Mouse (Mus musculus) splenic B cell, adult 2 months (primary cell): ENCODE measurements around the gene Bap1.

Experiments used
- DNase-seq: peaks from one replicate; pipeline ENCODE4 v3.0.0-alpha.2; 2011; ENCODE audit warnings: low read depth, low spot score
- H3K27me3 ChIP-seq: 2 replicates; pipeline ENCODE4 v1.6.1; 2012; ENCODE audit warnings: mild to moderate bottlenecking, low read length, moderate library complexity, mixed read lengths; ENCODE audit not compliant: control insufficient read depth, poor library complexity, insufficient read depth, severe bottlenecking
- H3K36me3 ChIP-seq: 2 replicates; pipeline ENCODE4 v1.6.1; 2012; ENCODE audit warnings: mild to moderate bottlenecking, low read length, moderate library complexity, mixed read lengths; ENCODE audit not compliant: control insufficient read depth, poor library complexity, insufficient read depth, severe bottlenecking

Gene Bap1

GRCm38 (mm10) chr14:31251084-31251604 is at the start of gene Bap1, which contains the start of gene Phf7:
Gene Bap1, plus strand, starts transcription at chr14:31251450.
Gene Phf7, minus strand, starts transcription at chr14:31251317.
- DNase-seq: peak; percentile 96
- Histone ChIP-seq H3K36me3 (peaks cover 7% of the 10 kb centered on the region), H3K27me3 (no peaks in the 10 kb centered on the region)

- Histone ChIP-seq H3K36me3 (peaks cover 11% of the 10 kb centered on the region), H3K27me3 (no peaks in the 10 kb centered on the region)
- DNase-seq: no peak
Observed at GRCm38 (mm10) chr14:31204844-31205243, 46.4 kb upstream of the Bap1 start.

- Histone ChIP-seq H3K36me3 (peaks cover 11% of the 10 kb centered on the region), H3K27me3 (no peaks in the 10 kb centered on the region)
- DNase-seq: no peak
Observed at GRCm38 (mm10) chr14:31205244-31205561, 46.0 kb upstream of the Bap1 start.

- DNase-seq: peak; percentile 33
- H3K36me3 ChIP-seq: peaks cover 9% of the 10 kb centered on the region
- H3K27me3 ChIP-seq: no peaks in the 10 kb centered on the region
Observed at GRCm38 (mm10) chr14:31205562-31206467, 45.4 kb upstream of the Bap1 start.

- Histone ChIP-seq H3K36me3 (peaks cover 9% of the 10 kb centered on the region), H3K27me3 (no peaks in the 10 kb centered on the region)
- peak; percentile 96 for DNase-seq
Observed at GRCm38 (mm10) chr14:31206472-31206981, 44.7 kb upstream of the Bap1 start.

- H3K36me3 ChIP-seq: peaks cover 9% of the 10 kb centered on the region
- DNase-seq: no peak
- H3K27me3 ChIP-seq: no peaks in the 10 kb centered on the region
Observed at GRCm38 (mm10) chr14:31207070-31207830, 44.0 kb upstream of the Bap1 start.

- DNase-seq: no peak
- peaks cover 6% of the 10 kb centered on the region; the same call in 1 of the 2 replicates for H3K36me3 ChIP-seq
- H3K27me3 ChIP-seq: no peaks in the 10 kb centered on the region
Observed at GRCm38 (mm10) chr14:31208084-31208483, 43.2 kb upstream of the Bap1 start, which contains the start of gene Tnnc1. Gene Tnnc1, plus strand, starts transcription at chr14:31208312.

- H3K36me3 ChIP-seq: no peaks in the 10 kb centered on the region
- H3K27me3 ChIP-seq: no peaks in the 10 kb centered on the region
- no peak for DNase-seq
Observed at GRCm38 (mm10) chr14:31209133-31209557, 42.1 kb upstream of the Bap1 start.

- DNase-seq: no peak
- H3K36me3 ChIP-seq: no peaks in the 10 kb centered on the region
- H3K27me3 ChIP-seq: no peaks in the 10 kb centered on the region
Observed at GRCm38 (mm10) chr14:31211854-31212253, 39.4 kb upstream of the Bap1 start.

- Histone ChIP-seq H3K27me3 (no peaks in the 10 kb centered on the region), H3K36me3 (no peaks in the 10 kb centered on the region)
- DNase-seq: no peak
Observed at GRCm38 (mm10) chr14:31212499-31212898, 38.8 kb upstream of the Bap1 start.

GRCm38 (mm10) chr14:31213868-31214267 is 37.4 kb upstream of the Bap1 start:
- Histone ChIP-seq H3K36me3 (no peaks in the 10 kb centered on the region), H3K27me3 (no peaks in the 10 kb centered on the region)
- DNase-seq: no peak

GRCm38 (mm10) chr14:31214684-31215083 is 36.6 kb upstream of the Bap1 start:
- DNase-seq: no peak
- Histone ChIP-seq H3K27me3 (no peaks in the 10 kb centered on the region), H3K36me3 (no peaks in the 10 kb centered on the region)

GRCm38 (mm10) chr14:31215157-31216002 is 35.9 kb upstream of the Bap1 start:
- no peaks in the 10 kb centered on the region for H3K36me3 ChIP-seq
- peak; percentile 86 for DNase-seq
- H3K27me3 ChIP-seq: no peaks in the 10 kb centered on the region

GRCm38 (mm10) chr14:31216846-31217245 is 34.4 kb upstream of the Bap1 start, which contains the start of gene Nisch:
Gene Nisch, minus strand, starts transcription at chr14:31216946.
- no peak for DNase-seq
- H3K36me3 ChIP-seq: no peaks in the 10 kb centered on the region
- H3K27me3 ChIP-seq: no peaks in the 10 kb centered on the region
